Mouse (Mus musculus) heart, postnatal 10 days (tissue): ENCODE measurements around the gene Trpm5. TPM values are rescaled to one million over a fixed set of nuclear protein-coding genes. Genes with fewer than 3 reads are reported as not detected.

Experiments
- DNase-seq, 2 experiments: peaks; one replicate each; pipeline ENCODE4 v3.0.0; 2021
- intact Hi-C: fragments of 180-260 bp; cut with DNase I; formaldehyde crosslinking; loops from one replicate; pipeline ENCODE4 v1.15.1; 2025
- total RNA-seq, 2 experiments: library from RNA; stranded (reverse); gene quantifications; 2 replicates each; pipeline ENCODE4 v1.2.3; 2021

The Trpm5 gene
- total RNA-seq, 2 experiments from 2014 or later = 0.43 to 0.62 TPM

DNA sequence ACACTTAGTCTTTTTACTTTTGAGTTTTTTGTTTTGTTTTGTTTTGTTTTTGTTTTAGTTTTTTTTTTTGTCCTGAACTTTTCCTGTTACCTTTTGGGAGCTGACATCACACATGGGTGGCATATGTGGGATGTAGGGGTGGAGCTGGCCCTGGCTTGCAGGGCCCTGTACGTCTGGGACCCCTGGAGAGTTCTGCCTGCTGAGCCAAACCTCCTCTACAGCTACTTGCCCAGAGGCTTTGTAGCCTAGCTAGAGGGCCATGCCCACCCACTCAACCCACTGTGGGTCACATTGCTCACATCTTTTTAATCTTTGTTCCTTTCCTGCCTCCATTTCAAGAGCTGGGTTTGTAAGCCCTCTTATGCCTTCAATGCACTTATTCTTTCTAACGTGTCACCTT is 27.0 kb downstream of the Trpm5 start:
- intact Hi-C loops = no loop called here
- DNase-seq = no peak

DNA sequence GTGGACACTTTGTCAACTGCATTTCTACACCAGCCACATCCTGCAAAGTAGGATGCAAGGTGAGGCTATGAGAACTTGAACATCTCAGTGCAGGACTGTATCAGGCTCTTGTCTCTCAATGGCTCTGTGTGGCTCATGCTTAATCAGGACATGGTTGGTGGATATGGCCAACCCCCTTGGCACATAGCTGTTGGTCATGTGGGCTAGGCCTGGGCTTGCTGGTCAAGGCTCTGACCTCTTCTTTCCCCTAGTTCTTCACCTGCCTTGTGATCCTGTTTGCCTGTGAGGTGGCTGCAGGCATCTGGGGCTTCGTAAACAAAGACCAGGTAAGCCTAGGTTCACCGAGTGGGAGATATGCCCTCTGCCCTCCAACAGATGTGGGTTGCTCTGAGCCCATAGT is 28.8 kb downstream of the Trpm5 start:
- no peak for DNase-seq
- intact Hi-C loops = no loop called here

DNA sequence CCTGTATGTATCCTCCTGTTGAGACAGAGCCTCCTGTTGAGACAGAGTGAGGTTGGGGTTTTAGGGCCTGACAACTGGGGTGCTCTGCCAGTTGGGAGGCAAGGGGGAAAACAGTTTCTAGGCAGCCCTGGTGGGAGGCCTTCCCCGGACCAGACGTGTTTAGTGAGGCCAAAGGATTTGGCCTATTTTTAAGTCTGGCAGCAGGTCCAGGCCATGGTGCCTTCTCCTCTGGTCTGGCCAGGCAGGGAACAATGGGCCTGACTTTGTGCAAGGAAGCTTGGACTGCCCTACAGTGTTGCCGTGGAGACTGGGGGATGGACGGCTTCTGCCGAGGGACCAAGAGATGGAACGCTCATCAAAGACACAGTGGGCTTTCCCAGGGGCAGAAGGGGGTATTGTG is 30.2 kb downstream of the Trpm5 start:
- no peak for DNase-seq
- intact Hi-C loops = no loop called here

DNA sequence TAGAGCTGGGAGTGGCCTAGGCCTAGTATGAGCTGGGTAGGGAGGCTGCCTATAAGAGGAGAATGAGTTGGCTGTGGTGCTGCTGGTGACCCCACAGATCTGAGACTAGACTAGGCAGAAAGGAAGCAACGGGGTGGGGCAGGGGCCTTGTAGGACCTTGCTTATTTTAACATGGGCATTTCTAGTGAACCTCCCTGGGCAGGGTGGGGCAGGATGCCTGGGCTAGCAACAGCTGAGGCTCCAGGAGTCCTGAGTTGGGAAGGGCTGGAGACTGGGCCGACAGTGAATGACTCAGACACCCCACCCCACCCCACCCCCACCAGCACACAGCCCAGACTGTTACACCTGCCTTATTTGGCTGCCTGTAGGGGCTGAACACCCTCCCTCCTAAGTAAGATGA is 31.7 kb downstream of the Trpm5 start:
- intact Hi-C loops = no loop called here
- no peak for DNase-seq

DNA sequence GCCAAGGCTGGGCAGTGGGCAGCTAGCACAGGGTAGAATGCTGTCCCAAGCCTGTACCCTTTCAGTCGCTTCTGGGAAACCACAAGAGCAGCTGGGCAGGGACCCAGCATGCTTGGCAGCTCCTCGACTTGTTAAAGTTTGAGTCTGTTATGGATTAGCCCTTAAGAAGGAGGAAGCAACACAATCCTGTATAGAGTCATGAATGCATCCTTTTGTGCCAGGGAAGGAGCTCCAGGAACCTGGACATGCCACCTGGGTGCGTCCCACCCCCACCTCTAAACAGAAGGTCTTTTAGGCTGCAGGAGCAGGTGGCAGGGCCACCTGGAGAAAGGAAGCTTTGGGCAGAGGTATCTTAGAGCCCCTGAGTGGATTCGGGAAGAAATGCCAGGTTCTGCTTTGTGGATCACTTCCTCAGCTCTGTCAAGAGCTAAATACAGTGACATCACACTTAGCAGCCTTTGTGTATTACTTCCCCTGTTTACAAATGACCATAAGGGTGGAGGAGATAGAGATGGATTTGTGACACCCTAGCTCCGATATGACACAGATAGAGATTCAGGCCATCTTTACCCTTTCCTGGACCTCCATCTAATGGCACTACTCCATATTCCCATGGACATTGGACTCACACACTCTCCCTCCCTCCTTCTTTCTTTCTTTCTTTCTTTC is 35.1 kb downstream of the Trpm5 start:
- intact Hi-C loops = no loop called here
- peak; percentile 72 to 74 for DNase-seq

DNA sequence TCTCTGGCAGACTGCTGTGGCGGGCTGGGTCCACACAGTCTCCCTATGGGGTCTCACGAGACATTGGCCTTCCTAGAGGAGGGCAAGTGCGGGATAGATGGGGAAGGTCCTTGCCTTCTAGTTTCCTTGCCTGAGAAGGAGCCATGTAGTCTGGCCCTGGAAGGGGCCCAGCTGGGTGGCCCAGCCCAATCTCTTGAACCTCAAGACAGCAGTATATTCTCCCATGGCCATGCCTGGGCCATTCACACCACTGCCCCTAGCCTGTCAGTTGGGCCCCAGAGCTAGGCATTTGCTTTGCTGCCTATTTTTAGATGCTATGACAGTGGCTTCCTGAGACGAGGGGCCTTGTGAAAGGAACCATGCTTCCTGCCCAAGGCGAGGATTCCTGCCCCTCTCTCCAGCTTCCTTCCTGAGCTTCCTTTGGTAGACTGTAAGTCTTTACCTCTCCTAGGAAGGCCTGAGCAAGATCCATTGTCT is 36.2 kb downstream of the Trpm5 start:
- peak; percentile 64 to 73 for DNase-seq
- intact Hi-C loops = no loop called here

DNA sequence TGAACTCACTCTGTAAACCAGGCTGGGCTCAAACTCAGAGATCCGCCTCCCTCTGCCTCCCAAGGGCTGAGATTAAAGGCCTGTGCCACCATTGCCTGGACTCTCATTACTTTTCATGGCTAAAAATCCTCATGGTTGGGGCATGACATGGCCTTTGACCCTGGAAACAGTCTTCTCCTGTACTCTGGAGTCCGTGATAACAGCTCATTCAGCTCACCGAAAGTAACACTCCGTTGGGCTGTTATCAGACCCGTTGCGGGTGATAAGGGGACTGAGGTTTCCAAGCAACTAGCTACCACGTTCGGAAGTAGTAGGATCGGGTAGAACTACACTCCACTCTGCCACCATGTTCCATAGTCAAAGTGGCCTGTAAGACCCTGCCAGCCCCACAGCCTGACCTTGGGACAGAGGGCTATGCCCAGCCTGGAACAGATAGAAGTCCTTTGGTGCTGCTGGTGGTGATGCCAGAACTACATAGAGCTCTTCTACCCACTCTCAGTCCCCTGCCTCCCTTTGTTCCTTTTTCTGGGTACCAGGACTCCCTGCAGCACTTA is 36.7 kb downstream of the Trpm5 start:
- intact Hi-C loops = no loop called here

DNA sequence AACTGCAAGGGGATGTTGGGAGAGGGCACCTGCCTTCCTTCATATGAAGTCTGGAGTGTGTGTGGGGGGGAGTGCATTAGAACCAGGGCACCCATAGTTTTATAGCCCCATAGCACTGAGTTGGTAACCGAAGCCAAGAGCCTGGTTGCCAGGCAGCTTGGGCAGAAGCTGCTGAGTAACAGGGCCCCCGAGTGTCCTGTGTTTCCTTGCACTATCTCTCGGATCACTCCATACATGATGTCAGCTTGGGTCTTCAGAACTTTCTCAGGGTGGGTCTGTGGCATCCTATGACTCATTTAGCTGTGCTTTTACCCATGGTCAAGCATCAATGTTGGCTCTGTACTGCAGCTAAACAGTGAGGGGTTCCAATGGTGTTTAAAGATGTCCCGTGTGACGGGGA is 37.4 kb downstream of the Trpm5 start:
- intact Hi-C loops = no loop called here

More for the DNA sequence above, 36.7 kb downstream of the Trpm5 start:
- DNase-seq = peak; percentile 41 to 57

DNA sequence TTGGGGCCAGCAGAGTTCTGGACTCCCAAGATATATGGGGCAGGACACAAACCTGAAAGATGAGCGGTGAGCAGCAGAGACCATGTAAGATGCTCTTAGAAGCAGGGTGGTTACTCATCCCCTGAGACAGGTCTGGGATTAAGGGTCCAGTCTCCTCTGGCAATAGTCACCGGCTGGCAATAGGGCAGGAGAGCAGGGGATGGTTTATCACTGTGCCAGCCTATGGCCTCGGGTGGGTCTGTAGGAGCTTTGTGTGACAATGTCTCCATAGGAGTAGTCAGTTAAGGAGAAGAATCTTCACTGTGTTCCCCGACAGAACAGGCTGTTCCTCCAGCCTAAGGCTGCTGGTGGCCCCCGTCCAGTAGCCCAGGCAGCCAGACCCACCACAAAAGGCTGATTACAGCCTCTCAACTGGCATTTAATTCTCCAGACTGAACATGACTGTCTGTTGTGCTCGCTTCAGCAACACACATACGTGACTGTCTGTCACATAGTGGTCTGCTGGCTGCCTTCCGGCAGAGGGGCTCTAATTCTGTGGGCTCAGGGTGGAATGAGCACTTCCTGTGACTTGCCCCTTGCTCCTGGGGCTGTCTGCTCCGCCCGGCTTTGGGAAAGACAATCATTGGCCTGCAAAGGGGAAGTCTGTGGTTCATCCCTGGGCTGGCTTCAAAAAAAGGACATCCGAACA is 38.8 kb downstream of the Trpm5 start:
- DNase-seq = no peak
- intact Hi-C loops = no loop called here

More for the DNA sequence above, 37.4 kb downstream of the Trpm5 start:
- no peak for DNase-seq

DNA sequence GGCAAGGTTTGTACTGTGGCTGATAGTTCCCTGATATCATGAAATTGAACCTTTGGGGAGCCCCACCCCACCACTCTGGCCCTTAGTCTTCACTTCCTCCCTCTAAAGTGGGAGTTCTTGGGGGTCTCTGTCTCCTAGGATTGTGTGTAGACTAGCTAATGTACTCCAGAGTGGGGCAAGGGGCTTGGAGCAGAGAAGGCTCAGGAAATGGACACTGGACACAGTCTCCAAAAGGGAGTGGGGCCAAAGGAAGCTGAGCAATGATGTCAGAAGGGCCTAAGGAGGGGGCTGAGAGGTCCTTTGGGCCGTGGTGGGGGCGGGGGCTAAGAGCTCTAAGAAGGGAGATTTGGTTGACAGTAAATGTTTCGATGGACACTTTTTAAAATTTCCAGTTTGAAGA is 39.4 kb downstream of the Trpm5 start:
- DNase-seq = no peak
- intact Hi-C loops = no loop called here

DNA sequence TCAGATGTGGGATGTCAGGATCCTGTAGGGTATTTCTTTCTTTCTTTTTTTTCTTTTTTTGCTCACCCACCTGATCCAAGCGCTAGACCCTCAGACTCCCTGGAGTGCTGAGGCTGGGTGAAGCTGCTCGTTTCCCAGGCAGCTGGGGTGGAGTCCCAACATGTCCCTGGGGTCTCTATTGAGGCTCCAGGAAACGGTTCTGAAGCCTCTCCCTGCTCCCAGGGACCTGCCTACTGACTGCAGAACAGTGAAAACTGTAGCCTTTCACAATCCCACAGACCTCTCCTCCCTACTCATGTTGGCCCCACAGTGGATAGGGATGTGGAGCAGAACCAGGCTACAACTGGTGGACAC is 39.9 kb downstream of the Trpm5 start:
- intact Hi-C loops = no loop called here

DNA sequence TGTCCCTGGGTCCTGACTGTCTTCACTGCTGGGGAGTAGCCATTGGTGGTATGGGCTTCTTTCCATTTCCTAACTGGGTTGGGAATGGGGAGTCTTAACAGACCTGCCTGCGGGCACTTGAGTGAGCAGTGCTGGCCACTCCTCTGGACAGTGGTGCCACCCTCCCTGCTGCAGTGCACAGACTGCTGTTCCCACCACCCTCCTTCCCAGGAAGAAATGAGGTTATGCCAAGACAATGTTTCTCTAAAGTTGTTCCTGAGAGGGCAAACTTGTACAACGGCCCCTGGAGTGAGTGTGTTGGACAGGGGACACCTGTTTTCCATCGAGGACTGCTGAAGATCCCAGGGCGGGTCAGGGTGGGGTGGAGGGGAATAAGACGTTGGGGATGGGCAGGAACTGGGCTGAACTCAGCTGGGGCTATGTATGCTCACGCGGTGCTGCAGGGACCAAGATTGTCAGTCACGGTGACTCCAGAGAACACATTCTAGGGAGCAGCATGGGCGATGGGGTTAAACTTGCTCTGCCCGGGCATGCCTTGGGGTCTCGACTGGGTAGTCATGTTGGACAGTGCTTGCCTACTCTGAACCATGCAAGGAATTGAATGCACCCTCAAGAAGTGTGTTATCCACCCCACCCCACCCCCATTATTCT is 40.4 kb downstream of the Trpm5 start:
- intact Hi-C loops = loop anchor here (1.0 to 2.0 kb wide), 2 partner anchors 15 to 46 kb away; partner anchors contain the start of gene Tssc4
- DNase-seq = no peak

More for the DNA sequence above, 39.9 kb downstream of the Trpm5 start:
- DNase-seq = no peak

DNA sequence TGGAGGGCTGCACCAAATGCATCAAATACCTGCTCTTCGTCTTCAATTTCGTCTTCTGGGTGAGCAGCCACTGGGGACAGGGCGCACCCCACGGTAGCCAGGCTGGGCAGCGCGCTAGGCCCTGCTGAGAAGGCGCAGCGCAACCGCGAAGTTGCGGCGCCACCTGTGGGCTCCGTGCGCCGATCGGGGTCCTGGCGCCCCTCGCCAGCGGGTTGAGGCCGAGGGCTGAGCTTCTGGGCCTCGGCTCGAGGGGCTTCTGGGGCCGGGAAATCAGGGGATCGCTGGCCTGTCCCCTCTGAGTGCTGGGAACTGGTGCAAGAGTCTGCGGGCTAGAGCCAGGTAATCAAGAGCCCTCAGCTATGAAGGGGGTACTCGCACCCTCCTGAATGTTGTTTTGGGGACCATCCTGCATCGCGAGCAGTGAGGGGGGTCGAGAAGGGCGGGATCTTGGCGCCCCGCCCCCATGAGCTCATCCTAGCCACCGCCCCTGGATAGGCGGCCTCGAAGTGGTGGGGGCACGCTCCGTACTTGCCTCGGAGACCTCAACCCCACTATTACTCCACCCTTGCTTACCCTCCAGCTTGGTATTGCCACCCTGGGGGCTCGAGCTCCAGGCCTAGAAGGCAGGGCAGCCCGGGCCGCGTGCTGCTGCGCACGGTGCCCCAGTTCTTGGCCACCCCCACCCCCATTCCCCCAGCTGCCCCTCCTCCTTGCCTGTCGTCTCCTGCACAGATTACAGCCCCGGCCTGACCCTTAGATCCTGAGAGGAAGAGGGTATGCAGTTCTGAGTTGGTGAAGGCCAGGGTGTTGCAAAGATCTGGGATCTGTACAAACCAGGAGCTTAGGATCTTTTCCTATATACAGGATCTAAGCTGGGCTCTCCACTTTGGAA is 41.2 kb downstream of the Trpm5 start:
- intact Hi-C loops = loop anchor here (1.0 to 2.0 kb wide), 2 partner anchors 16 to 45 kb away; partner anchors contain the start of gene Tssc4
- peak; percentile 85 for DNase-seq

DNA sequence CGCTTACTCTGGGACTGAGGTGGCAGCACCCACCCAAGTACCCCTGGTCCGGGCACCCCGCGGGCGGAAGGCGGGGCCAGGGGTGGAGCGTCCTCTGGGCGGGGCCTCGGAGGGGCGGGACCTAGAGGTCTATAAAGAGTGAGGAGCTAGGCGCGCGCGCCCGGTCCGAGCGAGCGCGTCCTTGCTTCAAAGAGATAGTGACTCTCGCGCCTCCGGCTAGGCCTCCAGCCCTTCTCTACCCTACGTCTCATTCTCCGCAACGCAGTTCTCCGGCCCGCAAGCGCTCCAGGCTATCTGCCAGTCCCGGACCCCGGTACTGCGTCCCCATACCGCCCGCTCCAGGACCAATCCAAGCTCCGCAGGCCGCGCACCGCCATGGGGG is 41.8 kb downstream of the Trpm5 start, which contains the start of gene Cd81:
Gene Cd81 (plus strand): TSS at position 114 of the 382 bp plus-strand sequence.
- intact Hi-C loops = loop anchor here (1.0 to 2.0 kb wide), 3 partner anchors 10 to 44 kb away; partner anchors contain the start of gene Tssc4
- peak; percentile 93 to 95 for DNase-seq

DNA sequence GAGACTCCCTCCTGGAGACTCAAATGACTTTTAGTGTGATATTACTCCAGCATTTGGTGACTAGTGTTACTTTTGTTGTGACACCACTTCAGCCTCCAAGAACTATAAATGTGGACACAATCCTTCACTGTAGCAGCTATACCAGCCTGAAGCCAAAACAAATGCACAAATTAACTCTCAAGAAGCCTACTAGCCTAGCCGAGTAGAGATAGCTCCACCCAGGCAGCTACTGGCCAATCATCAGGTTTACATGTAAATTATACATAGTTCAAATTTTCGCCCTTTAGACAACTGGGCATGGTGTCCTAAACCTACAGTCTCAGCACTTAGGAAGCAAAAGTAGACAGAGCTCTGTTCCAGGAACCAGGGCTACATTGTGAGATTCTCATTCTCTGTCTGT is 43.1 kb downstream of the Trpm5 start:
- intact Hi-C loops = no loop called here
- no peak for DNase-seq

DNA sequence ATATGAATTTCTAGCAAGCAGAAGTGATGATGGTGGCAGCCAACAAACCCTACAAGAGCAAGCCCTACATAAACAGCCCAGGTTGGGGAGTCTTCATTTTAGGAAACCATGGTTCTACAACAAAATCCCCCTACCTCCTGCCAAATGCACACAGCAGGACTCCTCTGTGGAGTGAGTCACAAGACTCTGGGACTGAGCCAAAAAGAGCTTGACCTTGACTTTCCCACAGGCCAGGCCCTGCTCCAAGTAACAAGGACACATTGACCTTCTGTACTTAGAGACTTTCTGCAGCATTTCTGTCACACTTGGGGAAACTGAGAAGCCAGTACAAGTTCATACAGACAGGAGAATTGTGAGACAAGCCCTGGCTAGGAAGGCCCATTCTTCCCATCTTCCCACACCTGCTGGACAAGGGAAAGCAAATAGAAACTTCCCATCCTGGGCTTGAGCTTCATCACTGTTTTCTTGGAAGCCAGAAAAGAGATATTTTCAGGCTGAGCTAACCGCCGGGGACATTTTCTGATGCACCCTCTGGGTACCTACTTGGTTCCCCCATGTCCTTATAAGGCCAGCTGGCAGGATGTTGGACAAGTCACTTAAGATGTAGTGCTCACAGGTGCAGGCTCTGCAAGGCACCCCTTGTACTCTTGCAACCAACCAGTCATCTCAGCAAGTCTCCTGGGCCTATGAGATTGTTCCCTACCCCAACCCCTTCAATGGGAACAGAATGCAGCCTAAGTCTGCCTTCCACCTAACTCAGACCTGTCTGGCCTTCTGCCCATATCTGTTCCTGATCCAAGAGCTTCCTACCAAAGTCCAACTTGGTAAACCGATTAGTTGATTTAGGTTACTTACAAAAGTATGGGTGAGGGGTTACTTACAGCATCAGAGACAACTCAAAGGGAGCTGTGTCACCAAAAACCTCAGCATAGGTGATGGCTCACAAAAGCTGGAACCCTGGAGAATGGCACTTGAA is 44.3 kb downstream of the Trpm5 start:
- DNase-seq = peak; percentile 81 to 82
- intact Hi-C loops = no loop called here

DNA sequence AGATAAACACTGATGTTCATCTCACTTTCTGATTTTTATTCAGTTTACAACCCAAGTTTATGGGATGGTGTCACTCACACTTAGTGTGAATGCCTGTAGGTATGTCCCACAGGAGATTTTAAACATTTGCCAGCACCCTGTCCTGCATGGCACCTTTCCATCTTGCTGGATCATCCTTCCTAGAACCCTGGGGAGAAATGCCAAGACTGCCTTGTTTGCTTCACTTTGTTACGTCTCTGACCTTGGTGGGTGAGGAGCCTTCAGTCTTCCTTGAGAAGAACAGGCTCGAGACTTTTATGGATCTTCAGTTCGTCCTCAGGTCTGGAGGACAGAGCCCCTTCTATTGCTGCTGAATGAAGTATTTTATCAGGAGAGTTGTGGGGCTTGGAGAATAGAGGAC is 45.1 kb downstream of the Trpm5 start:
- intact Hi-C loops = no loop called here
- DNase-seq = no peak

DNA sequence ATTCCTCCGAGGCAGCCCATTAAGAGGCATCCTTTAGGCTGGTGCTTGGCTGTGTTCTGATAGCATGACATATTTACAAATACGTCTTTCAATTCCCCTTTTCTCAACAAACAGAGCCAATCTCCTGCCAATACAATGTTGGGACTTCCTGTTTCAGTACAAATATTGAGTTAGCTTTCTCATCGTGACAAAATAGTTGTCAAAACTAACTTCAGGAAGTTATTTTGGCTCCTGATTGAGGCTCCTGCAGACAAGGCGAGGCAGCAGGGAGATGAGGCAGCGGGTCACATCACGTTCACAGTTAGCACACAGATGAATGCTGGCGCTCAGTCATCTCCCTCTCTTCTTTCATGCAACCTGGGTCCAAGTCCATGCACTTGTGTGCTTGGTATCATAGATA is 48.1 kb downstream of the Trpm5 start:
- no peak for DNase-seq
- intact Hi-C loops = no loop called here

DNA sequence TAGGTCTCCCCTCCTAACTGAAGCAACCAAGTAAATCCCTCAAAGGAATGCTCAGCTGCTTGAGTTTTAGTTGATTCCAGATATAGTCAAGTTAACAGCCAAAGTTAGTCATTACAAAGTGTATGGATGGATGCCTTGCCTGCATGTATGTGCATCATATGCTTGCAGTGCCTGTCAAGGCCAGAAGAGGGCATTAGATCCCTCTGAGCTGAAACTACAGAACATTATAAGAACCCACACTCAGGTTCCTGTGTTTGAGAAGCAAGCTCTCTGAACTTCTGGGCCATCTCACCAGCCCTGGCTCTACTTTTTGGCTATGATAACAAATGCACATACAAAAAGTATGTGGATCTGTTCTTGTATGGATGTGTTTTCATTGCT is 49.6 kb downstream of the Trpm5 start:
- intact Hi-C loops = no loop called here

More for the DNA sequence above, 49.6 kb downstream of the Trpm5 start:
- DNase-seq = no peak
